Mouse (Mus musculus) olfactory bulb, adult 2 months (tissue): ENCODE data around the gene Pear1.

Experiments
- CTCF ChIP-seq: fragments of 200-500 bp; IDR thresholded peaks from 2 replicates; pipeline ENCODE4 v1.5.1; 2012; ENCODE audit warnings: low read depth, mild to moderate bottlenecking, low read length, moderate library complexity; ENCODE audit not compliant: insufficient read depth
- POLR2A ChIP-seq: fragments of 200-500 bp; IDR thresholded peaks from 2 replicates; pipeline ENCODE4 v1.6.1; 2012; ENCODE audit warnings: mild to moderate bottlenecking, low read depth, low read length, moderate library complexity; ENCODE audit not compliant: insufficient read depth

GRCm38 (mm10) chr3:87849117-87849516, 25.0 kb upstream of the Pear1 start:
- TF ChIP-seq CTCF (no peak), POLR2A (no peak)
